Mouse (Mus musculus) stomach, postnatal 0 days (tissue): ENCODE results near the gene Lypd9. TPM values are rescaled to one million over a fixed set of nuclear protein-coding genes. Genes with fewer than 3 reads are reported as not detected.

Source experiments
- ATAC-seq: fragments of 200-750 bp; cut with Nextera tagmentation; 2 replicates; pipeline ENCODE4 v1.8.0; 2017; ENCODE audit not compliant: low FRiP score, low TSS enrichment
- DNase-seq: peaks from one replicate; pipeline ENCODE4 v3.0.0-alpha.2; 2016; ENCODE audit warnings: low spot score
- H3K27ac ChIP-seq: fragments of 300-500 bp; sonication (generic); replicated peaks from 2 replicates; pipeline ENCODE4 v1.5.1; 2014; ENCODE audit warnings: mild to moderate bottlenecking, control low read depth
- H3K27me3 ChIP-seq: fragments of 300-500 bp; sonication (generic); 2 replicates; pipeline ENCODE4 v1.6.1; 2014; ENCODE audit warnings: low read length; ENCODE audit not compliant: control insufficient read depth, insufficient read depth
- H3K36me3 ChIP-seq: fragments of 300-500 bp; sonication (generic); 2 replicates; pipeline ENCODE4 v1.6.1; 2014; ENCODE audit warnings: low read length, mixed read lengths; ENCODE audit not compliant: control insufficient read depth, insufficient read depth
- H3K4me1 ChIP-seq: fragments of 300-500 bp; sonication (generic); replicated peaks from 2 replicates; pipeline ENCODE4 v1.6.1; 2014; ENCODE audit warnings: antibody characterized with exemption; ENCODE audit not compliant: control insufficient read depth, insufficient read depth
- H3K4me2 ChIP-seq: fragments of 300-500 bp; sonication (generic); replicated peaks from 2 replicates; pipeline ENCODE4 v1.6.1; 2014; ENCODE audit warnings: low read depth, mild to moderate bottlenecking, control low read depth, moderate library complexity
- H3K4me3 ChIP-seq: fragments of 300-500 bp; sonication (generic); 2 replicates; pipeline ENCODE4 v1.5.1; 2014; ENCODE audit warnings: low read depth, low read length, control low read depth
- H3K9ac ChIP-seq: fragments of 300-500 bp; sonication (generic); 2 replicates; pipeline ENCODE4 v1.6.1; 2014; ENCODE audit warnings: mild to moderate bottlenecking, low read length, control low read depth, mixed read lengths
- H3K9me3 ChIP-seq: fragments of 300-500 bp; sonication (generic); 2 replicates; pipeline ENCODE4 v1.6.1; 2016; ENCODE audit warnings: low read length; ENCODE audit not compliant: control insufficient read depth
- CTCF ChIP-seq: IDR thresholded peaks from 2 replicates; pipeline ENCODE4 v1.5.1; 2016; ENCODE audit warnings: antibody characterized with exemption, low read depth, mild to moderate bottlenecking, moderate library complexity
- EP300 ChIP-seq: optimal IDR thresholded peaks from 2 replicates; pipeline ENCODE3; 2016; ENCODE audit warnings: antibody characterized with exemption
- WGBS: fragments of 180-500 bp; shearing (Covaris S2); extraction: QIAGEN DNeasy Blood & Tissue Kit; methylation state at CpG from one replicate; pipeline ENCODE4 v1.1.7; 2014; 5-methylcytosine and 5-hydroxymethylcytosine counted together
- polyA plus RNA-seq: library from polyadenylated mRNA; unstranded; fragments of >200 nt; fragmentation: Nextera tagmentation; extraction: Ambion mirVana; gene quantifications from 2 replicates; pipeline ENCODE4 v1.2.1, GENCODE M21; 2015

The Lypd9 gene
- polyA plus RNA-seq, 1 experiment from 2014 or later = not detected

GRCm38 (mm10) chr11:58453592-58453991, 869 bp upstream of the Lypd9 start:
- WGBS = 45% methylated on average over 4 of the region's 4 CpGs
- no peak for ATAC-seq
- DNase-seq = no peak

DNA sequence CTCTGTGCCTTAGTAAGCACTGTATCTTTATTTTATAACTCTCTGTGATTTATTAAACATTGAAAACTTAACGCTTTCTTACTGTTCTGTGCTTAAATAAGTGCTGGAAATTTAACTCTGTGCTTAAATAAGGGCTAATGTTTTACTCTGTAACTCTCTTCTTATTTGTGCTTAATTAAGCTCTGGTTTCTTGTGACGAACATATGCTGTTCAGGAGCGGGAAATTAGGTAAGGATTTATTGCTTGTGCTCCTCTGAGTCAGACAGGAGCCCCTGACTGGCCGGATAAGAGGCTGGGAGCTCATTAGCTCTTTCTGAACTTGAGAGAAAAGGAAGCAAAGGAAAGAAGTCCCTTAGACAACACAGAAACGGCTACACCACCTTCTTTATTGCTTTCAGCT, 14.9 kb downstream of the Lypd9 start:
- no peak for DNase-seq

More at GRCm38 (mm10) chr11:58453592-58453991, 869 bp upstream of the Lypd9 start:
- TF ChIP-seq CTCF (no peak), EP300 (no peak)
- no peak overlapping the region for H3K9ac ChIP-seq
- no peaks in the 10 kb centered on the region for H3K27me3 ChIP-seq
- no peaks in the 10 kb centered on the region for H3K4me1 ChIP-seq
- no peak overlapping the region for H3K27ac ChIP-seq
- no peaks in the 10 kb centered on the region for H3K9me3 ChIP-seq
- H3K36me3 ChIP-seq = no peaks in the 10 kb centered on the region
- H3K4me3 ChIP-seq = no peak overlapping the region
- no peak overlapping the region for H3K4me2 ChIP-seq

DNA sequence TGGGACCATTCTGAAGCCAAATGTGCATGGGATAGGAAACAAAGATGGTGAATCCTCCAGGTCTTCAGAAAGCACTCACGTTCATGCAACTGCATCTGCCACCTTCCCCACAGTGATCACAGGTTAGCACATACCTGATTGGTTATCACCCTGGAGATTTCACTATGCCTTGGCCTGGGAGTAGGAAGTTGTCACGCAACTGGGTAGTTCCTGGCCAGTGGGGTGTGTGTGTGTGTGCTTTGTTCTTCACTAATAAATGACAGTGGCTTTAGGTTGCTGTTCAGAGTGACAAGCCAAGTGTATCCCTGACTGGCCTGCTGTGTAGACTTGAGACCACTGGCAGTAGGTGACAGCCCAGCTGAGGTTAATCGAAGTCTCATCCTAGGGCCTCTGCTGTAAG, 20.5 kb downstream of the Lypd9 start, which contains the start of gene Gm12253:
TSS of gene Gm12253 (plus strand) at position 301 of the 400 bp plus-strand sequence.
- Histone ChIP-seq H3K9me3 (no peaks in the 10 kb centered on the region), H3K4me2 (no peak within 1 kb of the TSS), H3K9ac (no peak within 1 kb of the TSS), H3K4me1 (no peaks in the 10 kb centered on the region), H3K4me3 (no peak within 1 kb of the TSS), H3K27me3 (no peaks in the 10 kb centered on the region), H3K36me3 (no peaks in the 10 kb centered on the region), H3K27ac (no peak within 1 kb of the TSS)
- WGBS = 82% methylated on average over 3 of the region's 3 CpGs
- DNase-seq (no peak), ATAC-seq (no peak)
- TF ChIP-seq EP300 = no peak
- TF ChIP-seq CTCF = no peak

More for the DNA sequence above, 14.9 kb downstream of the Lypd9 start:
- ATAC-seq = no peak
- no peak overlapping the region for H3K27ac ChIP-seq
- H3K9ac ChIP-seq = no peak overlapping the region
- TF ChIP-seq CTCF (no peak), EP300 (no peak)
- H3K9me3 ChIP-seq = no peaks in the 10 kb centered on the region
- H3K36me3 ChIP-seq = no peaks in the 10 kb centered on the region
- 36% methylated on average over 5 of the region's 5 CpGs for WGBS
- H3K27me3 ChIP-seq = no peaks in the 10 kb centered on the region
- no peaks in the 10 kb centered on the region for H3K4me1 ChIP-seq
- H3K4me2 ChIP-seq = no peak overlapping the region
- H3K4me3 ChIP-seq = no peak overlapping the region

GRCm38 (mm10) chr11:58420815-58421214, 31.9 kb downstream of the Lypd9 start, which contains the start of gene 1810065E05Rik:
Gene 1810065E05Rik (plus strand): TSS chr11:58421111.
- Histone ChIP-seq H3K4me2 (no peak within 1 kb of the TSS), H3K36me3 (no peaks in the 10 kb centered on the region), H3K4me3 (no peak within 1 kb of the TSS), H3K27ac (no peak within 1 kb of the TSS), H3K9ac (no peak within 1 kb of the TSS), H3K27me3 (no peaks in the 10 kb centered on the region), H3K9me3 (no peaks in the 10 kb centered on the region), H3K4me1 (0 out of 2 replicates have a peak, but pooled peaks cover 3% of the 10 kb centered on the region)
- ATAC-seq (no peak), DNase-seq (no peak)
- 24% methylated on average over 1 of the region's 1 CpGs for WGBS
- TF ChIP-seq EP300 = no peak
- TF ChIP-seq CTCF = no peak

DNA sequence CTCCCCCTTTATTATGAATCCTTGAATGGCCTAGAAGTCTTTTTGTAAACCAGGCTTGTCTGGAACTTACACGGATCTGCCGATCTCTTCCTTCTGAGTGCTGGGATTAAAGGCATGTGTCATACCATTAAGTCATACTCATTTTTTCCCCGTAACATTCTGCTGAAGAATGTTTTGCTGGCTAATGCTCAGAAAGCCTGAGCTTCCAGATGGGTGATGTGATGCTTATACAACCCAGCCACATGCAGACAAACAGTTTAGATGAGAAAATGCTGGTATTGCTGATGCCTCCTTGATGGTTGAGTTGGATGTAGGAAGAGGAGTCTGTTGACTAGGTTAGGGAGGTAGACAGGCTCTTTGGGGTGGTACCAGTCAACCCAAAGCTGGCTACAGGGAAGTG, 34.4 kb downstream of the Lypd9 start:
- peak; percentile 51; the same call in 1 of the 2 replicates for ATAC-seq

GRCm38 (mm10) chr11:58408066-58408465, 44.7 kb downstream of the Lypd9 start:
- DNase-seq = no peak
- no peaks in the 10 kb centered on the region for H3K27me3 ChIP-seq

More for the DNA sequence above, 34.4 kb downstream of the Lypd9 start:
- Histone ChIP-seq H3K27me3 (no peaks in the 10 kb centered on the region), H3K4me2 (no peak overlapping the region), H3K4me1 (0 out of 2 replicates have a peak, but pooled peaks cover 3% of the 10 kb centered on the region), H3K36me3 (no peaks in the 10 kb centered on the region), H3K9ac (no peak overlapping the region), H3K27ac (peak overlapping the region; percentile 41), H3K4me3 (no peak overlapping the region), H3K9me3 (no peaks in the 10 kb centered on the region)
- TF ChIP-seq EP300 (no peak), CTCF (no peak)
- 29% methylated on average over 3 of the region's 3 CpGs for WGBS
- no peak for DNase-seq

More at GRCm38 (mm10) chr11:58408066-58408465, 44.7 kb downstream of the Lypd9 start:
- Histone ChIP-seq H3K27ac (no peak overlapping the region), H3K36me3 (no peaks in the 10 kb centered on the region), H3K4me1 (no peaks in the 10 kb centered on the region), H3K9me3 (no peaks in the 10 kb centered on the region), H3K4me3 (no peak overlapping the region), H3K9ac (no peak overlapping the region), H3K4me2 (no peak overlapping the region)
- TF ChIP-seq EP300 = no peak
- TF ChIP-seq CTCF = no peak
- WGBS = 51% methylated on average over 3 of the region's 3 CpGs
- ATAC-seq = no peak
